Mouse (Mus musculus): ENCODE results near the gene Rnpepl1.
"Not testable (repeated sequence)": the region's sequence is repeated elsewhere in the genome, so short reads cannot be mapped to it uniquely, and the experiment has no call there.

The Rnpepl1 gene

GRCm38 (mm10) chr1:92943219-92943989, 32.8 kb downstream of the Rnpepl1 start:
- no peak for DNase-seq

DNA sequence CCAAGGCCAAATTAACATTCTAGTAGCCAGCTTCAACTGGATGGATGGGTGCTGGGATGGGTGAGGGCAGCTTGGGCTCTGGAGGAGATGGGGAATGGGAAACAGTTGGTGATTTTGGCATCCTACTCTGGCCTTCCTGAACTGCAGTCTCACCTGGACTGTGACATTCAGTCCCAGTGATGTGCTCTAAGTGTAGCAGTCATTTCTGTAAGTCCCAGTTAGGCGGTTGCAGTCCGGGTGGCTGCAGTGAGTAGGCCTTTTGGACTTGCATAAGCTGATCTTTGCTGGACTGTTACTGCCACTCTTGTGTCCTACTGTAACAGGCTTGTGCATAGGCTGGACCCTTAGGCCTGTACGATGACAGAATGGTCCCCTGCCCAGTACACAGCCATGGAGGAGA, 37.4 kb downstream of the Rnpepl1 start:
- no peak for DNase-seq

- DNase-seq, result no peak
Measured at GRCm38 (mm10) chr1:92949426-92949825, 38.8 kb downstream of the Rnpepl1 start.

DNA sequence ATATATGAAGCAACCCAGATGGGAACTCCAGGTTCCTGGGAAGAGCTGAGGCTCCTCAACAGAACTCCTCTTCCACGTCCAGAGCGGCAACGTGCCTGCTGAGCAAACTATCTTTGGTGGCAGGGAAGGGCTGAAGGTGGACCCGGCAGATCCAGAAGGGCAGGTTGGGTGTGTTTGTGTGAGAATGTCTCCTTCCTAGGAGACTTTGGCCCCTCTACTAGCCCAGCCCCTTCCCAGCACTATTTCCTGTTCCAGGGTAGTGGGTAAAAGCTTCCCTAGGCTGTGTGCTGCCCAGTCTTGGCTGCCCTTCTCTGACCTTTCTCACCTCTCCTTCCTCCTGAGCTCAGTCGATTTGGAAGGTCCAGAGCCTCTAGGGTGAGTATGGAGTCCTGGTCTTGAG, 40.0 kb downstream of the Rnpepl1 start, which contains the start of gene Gpr35:
TSS of gene Gpr35 (plus strand) at position 259 of the 400 bp plus-strand sequence.
- no peak for DNase-seq

DNA sequence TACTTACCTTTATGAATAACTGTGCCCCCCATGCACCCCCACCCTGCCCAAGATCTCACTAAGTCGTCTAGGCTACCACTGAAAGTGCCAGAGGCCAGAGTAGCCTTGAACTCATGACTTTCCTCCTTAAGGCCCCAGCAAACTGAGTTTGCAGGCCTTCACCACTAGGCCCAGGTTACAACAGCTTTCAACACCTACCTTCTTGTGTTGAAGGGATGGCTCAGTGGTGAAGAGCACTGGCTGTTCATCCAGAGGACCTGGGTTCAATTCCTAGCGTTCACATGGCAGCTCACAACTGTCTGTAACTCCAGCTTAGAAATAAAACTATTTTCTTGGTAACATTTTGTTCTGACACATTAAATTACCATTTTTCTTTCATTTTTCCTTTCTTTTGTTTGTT, 43.1 kb downstream of the Rnpepl1 start:
- no peak for DNase-seq

- peak; percentile 58 for DNase-seq
Measured at GRCm38 (mm10) chr1:92956571-92957335, 46.2 kb downstream of the Rnpepl1 start.

GRCm38 (mm10) chr1:92958999-92959398, 48.4 kb downstream of the Rnpepl1 start:
- DNase-seq, result no peak

DNA sequence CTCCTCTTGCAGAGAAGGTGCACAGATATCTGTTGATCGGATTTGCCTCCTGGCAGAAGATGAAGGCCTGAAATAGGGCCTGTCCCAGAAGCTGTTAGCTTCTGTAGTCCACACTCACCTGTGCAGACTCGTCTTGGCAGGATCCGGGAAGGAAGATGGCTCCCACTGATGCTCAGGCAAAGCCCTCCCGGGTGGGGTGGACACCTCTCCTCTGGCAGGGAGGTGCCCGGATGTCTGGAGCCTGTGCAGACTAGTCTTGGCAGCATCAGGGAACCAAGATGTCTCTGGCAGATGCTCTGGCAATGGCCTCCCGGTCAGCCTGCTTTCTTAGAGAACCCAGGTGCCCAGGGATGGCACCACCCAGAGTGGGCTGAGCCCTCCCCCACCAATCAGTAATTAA, 60.2 kb downstream of the Rnpepl1 start:
- not testable (repeated sequence) for DNase-seq

DNA sequence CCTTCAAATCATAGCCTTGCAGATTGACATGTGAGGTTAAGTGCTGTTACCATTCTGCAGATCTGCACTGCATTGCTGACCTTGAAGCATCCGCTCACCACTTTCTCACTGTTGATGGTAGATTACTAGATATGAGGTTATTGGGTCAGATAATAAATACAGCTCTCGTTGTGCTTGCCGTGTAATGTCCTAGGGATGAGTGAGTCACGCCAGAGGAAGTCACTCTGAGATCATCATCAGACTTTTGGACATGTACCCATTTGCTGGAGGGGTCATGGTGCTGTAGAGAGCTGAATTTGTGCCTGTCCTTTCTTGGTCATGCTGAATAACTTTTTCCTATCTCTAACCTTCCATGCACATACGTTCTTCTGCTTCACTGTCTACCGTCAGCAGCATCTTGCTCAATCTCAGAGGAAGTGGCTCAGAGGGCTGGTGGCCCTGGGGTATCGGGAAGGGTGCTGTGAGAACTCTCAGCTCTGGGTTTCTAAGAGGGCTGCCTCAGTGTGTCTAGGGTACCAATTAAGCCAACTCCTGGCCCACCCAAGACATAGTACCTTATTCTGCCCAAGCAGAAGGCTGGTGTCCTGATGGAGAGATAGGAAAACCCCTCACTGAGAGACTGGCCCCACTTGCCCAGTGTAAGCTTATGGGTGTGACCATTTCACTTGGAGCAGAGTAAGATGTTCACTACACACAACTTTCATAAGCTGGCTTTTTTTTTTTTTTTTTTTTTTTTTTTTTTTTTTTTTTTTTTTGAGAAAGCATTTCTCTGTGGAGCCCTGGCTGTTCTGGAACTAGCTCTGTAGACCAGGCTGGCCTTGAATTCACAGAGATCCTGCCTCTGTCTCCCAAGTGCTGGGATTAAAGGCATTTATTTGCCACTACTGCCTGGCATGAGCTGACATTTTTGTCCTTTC, 61.6 kb downstream of the Rnpepl1 start:
- DNase-seq, result no peak

DNA sequence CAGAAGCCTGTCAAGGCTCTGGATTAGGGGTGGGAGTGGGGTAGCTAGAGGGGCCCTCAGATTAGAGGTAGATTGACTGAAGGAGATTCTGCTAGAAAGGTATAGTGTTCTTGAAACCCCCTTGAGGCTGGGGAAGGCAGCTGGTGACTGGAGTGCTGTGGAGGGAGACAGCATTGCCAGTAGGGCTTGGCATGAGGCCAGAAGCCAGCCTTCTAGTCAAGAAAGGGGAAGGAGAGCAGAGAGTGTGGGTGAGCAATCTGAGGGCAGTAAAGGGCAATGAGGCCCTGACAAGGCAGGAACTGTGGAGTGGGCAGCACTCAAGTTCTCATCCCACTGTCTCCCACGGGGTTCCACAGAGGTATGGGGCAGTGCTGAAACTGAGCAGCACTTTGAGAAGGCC, 62.3 kb downstream of the Rnpepl1 start:
- no peak for DNase-seq
